Comparison of ENCODE assay signal across 18 mouse cellular contexts in the genomic region with DNA sequence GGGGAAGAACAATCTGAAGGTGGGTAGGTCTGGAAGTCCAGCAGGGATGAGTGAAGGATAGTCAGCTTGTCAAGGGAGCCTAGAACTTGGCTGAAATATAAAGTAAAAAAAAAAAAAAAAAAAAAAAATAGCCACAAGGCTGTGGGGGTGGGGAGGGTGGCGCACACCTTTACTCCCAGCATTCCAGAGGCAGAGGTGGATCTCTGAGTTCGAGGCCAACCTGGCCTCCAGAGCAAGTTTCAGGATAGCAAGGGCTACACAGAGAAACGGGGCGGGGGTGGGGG. TPM values are rescaled to one million over a fixed set of nuclear protein-coding genes. Genes with fewer than 3 reads are reported as not detected.
DNase-seq lines count a peak whose midpoint lies in the region; ATAC-seq and TF ChIP-seq lines count a peak whose summit lies in the region.
"Had no signal": no experiment of that assay in that cellular context is flagged by ENCODE, and none has a peak within 500 bp of the region (broad histone marks: within the 10 kb centered on the region; RNA-seq: fewer than 3 reads in every experiment).

No protein-coding gene starts in this region.

- 0 out of 2 replicates have a peak, but pooled peaks have one; percentile 6 for TF ChIP-seq EP300 in ES-Bruce4 (IDR thresholded peaks at IDR 0.05; ENCODE audit: insufficient read depth, low read depth, low read length)

- H3K4me2 ChIP-seq in forebrain, embryonic 13.5 days = peak overlapping the region; percentile 34; the same call in 1 of the 2 replicates
- H3K4me2 ChIP-seq in forebrain, embryonic 16.5 days (ENCODE audit: low read length) = no peak overlapping the region
- H3K4me2 ChIP-seq in kidney, embryonic 15.5 days = peak overlapping the region; percentile 33
- peak overlapping the region; percentile 73 for H3K4me2 ChIP-seq in liver, embryonic 15.5 days

- no peak for TF ChIP-seq POLR2A in ES-Bruce4 (IDR thresholded peaks at IDR 0.05; ENCODE audit: insufficient read depth, low read length)

- no peaks in the 10 kb centered on the region; the same call in 1 of the 2 replicates for H3K27me3 ChIP-seq in forebrain, embryonic 13.5 days
- no peaks in the 10 kb centered on the region for H3K27me3 ChIP-seq in forebrain, embryonic 16.5 days (replicated peaks; ENCODE audit: control insufficient read depth, insufficient read depth, low read length)
- no peaks in the 10 kb centered on the region for H3K27me3 ChIP-seq in kidney, embryonic 15.5 days
- H3K27me3 ChIP-seq in ES-Bruce4 (ENCODE audit: control insufficient read depth, insufficient read depth, low read length, poor library complexity, severe bottlenecking) = no peaks in the 10 kb centered on the region
- H3K27me3 ChIP-seq in liver, embryonic 15.5 days = no peaks in the 10 kb centered on the region
- H3K27me3 ChIP-seq: Patski had no signal

- DNase-seq in kidney, adult 8-10 months = no peak
- DNase-seq in cerebellum, adult 9-10 months = no peak
- no peak for DNase-seq in adrenal gland, adult 8-10 months
- DNase-seq: B cell, adult 2 months; kidney, adult 9 months; lung, postnatal 36 days had no signal

- 100% methylated on average over 2 of the region's 4 CpGs for WGBS in forebrain, embryonic 13.5 days
- 77% methylated on average over 2 of the region's 4 CpGs for WGBS in forebrain, embryonic 16.5 days
- 67% methylated on average over 1 of the region's 4 CpGs for WGBS in kidney, embryonic 15.5 days
- 16% methylated on average over 4 of the region's 4 CpGs for WGBS in liver, embryonic 15.5 days (ENCODE audit: insufficient replicate concordance)

- no peak for ATAC-seq in forebrain, embryonic 13.5 days
- no peak for ATAC-seq in forebrain, embryonic 16.5 days
- ATAC-seq in kidney, embryonic 15.5 days (replicated peaks; ENCODE audit: low FRiP score) = no peak
- ATAC-seq in liver, embryonic 15.5 days (ENCODE audit: insufficient read depth) = no peak
- ATAC-seq: Patski had no signal

- no peaks in the 10 kb centered on the region for H3K36me3 ChIP-seq in forebrain, embryonic 13.5 days (ENCODE audit: poor library complexity, severe bottlenecking)
- no peaks in the 10 kb centered on the region for H3K36me3 ChIP-seq in forebrain, embryonic 16.5 days (ENCODE audit: control insufficient read depth, insufficient read depth)
- H3K36me3 ChIP-seq in kidney, embryonic 15.5 days = no peaks in the 10 kb centered on the region
- H3K36me3 ChIP-seq in ES-Bruce4 (ENCODE audit: control insufficient read depth, insufficient read depth, low read length, poor library complexity, severe bottlenecking) = no peaks in the 10 kb centered on the region
- H3K36me3 ChIP-seq in liver, embryonic 15.5 days (replicated peaks) = no peaks in the 10 kb centered on the region

- no peak overlapping the region for H3K9ac ChIP-seq in forebrain, embryonic 13.5 days
- H3K9ac ChIP-seq in forebrain, embryonic 16.5 days (replicated peaks; ENCODE audit: low read depth, low read length) = no peak overlapping the region
- H3K9ac ChIP-seq in kidney, embryonic 15.5 days = no peak overlapping the region
- peak overlapping the region; percentile 4 for H3K9ac ChIP-seq in ES-Bruce4 (ENCODE audit: low read depth, poor library complexity, severe bottlenecking)
- peak overlapping the region; percentile 46; the same call in 1 of the 2 replicates for H3K9ac ChIP-seq in liver, embryonic 15.5 days

- no peak overlapping the region for H3K4me3 ChIP-seq in forebrain, embryonic 13.5 days
- no peak overlapping the region for H3K4me3 ChIP-seq in forebrain, embryonic 16.5 days (replicated peaks; ENCODE audit: low read length)
- no peak overlapping the region for H3K4me3 ChIP-seq in kidney, embryonic 15.5 days (replicated peaks)
- H3K4me3 ChIP-seq in ES-Bruce4 (ENCODE audit: low read depth, low read length) = peak overlapping the region; percentile 21; the same call in 1 of the 2 replicates
- H3K4me3 ChIP-seq in liver, embryonic 15.5 days (replicated peaks) = no peak overlapping the region

- peaks cover 9% of the 10 kb centered on the region for H3K4me1 ChIP-seq in forebrain, embryonic 13.5 days
- 0 out of 2 replicates have a peak, but pooled peaks cover 3% of the 10 kb centered on the region for H3K4me1 ChIP-seq in forebrain, embryonic 16.5 days (replicated peaks; ENCODE audit: control insufficient read depth, insufficient read depth, low read length)
- H3K4me1 ChIP-seq in kidney, embryonic 15.5 days = peaks cover 26% of the 10 kb centered on the region
- H3K4me1 ChIP-seq in ES-Bruce4 (ENCODE audit: control insufficient read depth, insufficient read depth, low read length) = peaks cover 10% of the 10 kb centered on the region
- peaks cover 77% of the 10 kb centered on the region for H3K4me1 ChIP-seq in liver, embryonic 15.5 days (replicated peaks)

- no peaks in the 10 kb centered on the region for H3K9me3 ChIP-seq in forebrain, embryonic 13.5 days (replicated peaks)
- H3K9me3 ChIP-seq in forebrain, embryonic 16.5 days (ENCODE audit: control insufficient read depth, low read length) = no peaks in the 10 kb centered on the region
- H3K9me3 ChIP-seq in kidney, embryonic 15.5 days (replicated peaks) = no peaks in the 10 kb centered on the region
- no peaks in the 10 kb centered on the region for H3K9me3 ChIP-seq in ES-Bruce4 (replicated peaks; ENCODE audit: control insufficient read depth, insufficient read depth, low read length, poor library complexity, severe bottlenecking)
- H3K9me3 ChIP-seq in liver, embryonic 15.5 days (replicated peaks) = no peaks in the 10 kb centered on the region

- no peak for TF ChIP-seq CTCF in ES-Bruce4 (IDR thresholded peaks at IDR 0.05; ENCODE audit: low read depth, low read length)

- no peak overlapping the region for H3K27ac ChIP-seq in forebrain, embryonic 13.5 days
- H3K27ac ChIP-seq in forebrain, embryonic 16.5 days (ENCODE audit: low read length) = no peak overlapping the region
- H3K27ac ChIP-seq in kidney, embryonic 15.5 days = no peak overlapping the region
- H3K27ac ChIP-seq in ES-Bruce4 (ENCODE audit: insufficient read depth, low read length) = peak overlapping the region; percentile 51
- H3K27ac ChIP-seq in liver, embryonic 15.5 days (replicated peaks) = peak overlapping the region; percentile 92

RNA-seq across cellular contexts. Expression of gene Gm10842, which starts 5.3 kb away (rescaled TPM):
- polyA plus RNA-seq in forebrain, embryonic 13.5 days (2015; fragmentation: Nextera tagmentation; extraction: Ambion mirVana) = not detected in 2 replicates
- not detected in 2 replicates for polyA plus RNA-seq in forebrain, embryonic 16.5 days (2015; fragmentation: Nextera tagmentation; extraction: Ambion mirVana)
- polyA plus RNA-seq in kidney, embryonic 15.5 days (2015; fragmentation: Nextera tagmentation; extraction: Ambion mirVana) = not detected in 2 replicates
- not detected in 2 replicates for polyA plus RNA-seq in ES-Bruce4 (2011; ENCODE audit: insufficient read depth, insufficient read length, low read depth, missing spikeins)
- polyA plus RNA-seq in liver, embryonic 15.5 days (2015; fragmentation: Nextera tagmentation; extraction: Ambion mirVana) = not detected in 2 replicates
- not detected for total RNA-seq in adrenal gland, adult 8-10 months (2022)
- total RNA-seq: adrenal gland, adult 18-20 months; common myeloid progenitor, adult 5-6 weeks; gastrocnemius, adult 18-20 months; hematopoietic stem cell, adult 5-6 weeks; layer of hippocampus, postnatal 25 days had no signal
- polyA plus RNA-seq: limb, embryonic 11.5 days; Patski had no signal

RNA-seq across cellular contexts. Expression of gene Mettl2, which starts 25.7 kb away (rescaled TPM):
- 31.9 and 32.7 TPM in 2 replicates for polyA plus RNA-seq in forebrain, embryonic 13.5 days (2015; fragmentation: Nextera tagmentation; extraction: Ambion mirVana)
- 30.0 and 30.7 TPM in 2 replicates for polyA plus RNA-seq in forebrain, embryonic 16.5 days (2015; fragmentation: Nextera tagmentation; extraction: Ambion mirVana)
- polyA plus RNA-seq in kidney, embryonic 15.5 days (2015; fragmentation: Nextera tagmentation; extraction: Ambion mirVana) = 45.6 TPM in 2 replicates
- 43.1 and 49.3 TPM in 2 replicates for polyA plus RNA-seq in ES-Bruce4 (2011; ENCODE audit: insufficient read depth, insufficient read length, low read depth, missing spikeins)
- 15.1 and 15.6 TPM in 2 replicates for polyA plus RNA-seq in liver, embryonic 15.5 days (2015; fragmentation: Nextera tagmentation; extraction: Ambion mirVana)
- 10 to 100 TPM; 21.6 to 28.6 (median 24.8) TPM for total RNA-seq in adrenal gland, adult 8-10 months (2022)

RNA-seq across cellular contexts. Expression of gene Tlk2, which starts 26.6 kb away (rescaled TPM):
- polyA plus RNA-seq in forebrain, embryonic 13.5 days (2015; fragmentation: Nextera tagmentation; extraction: Ambion mirVana) = 19.3 and 21.0 TPM in 2 replicates
- polyA plus RNA-seq in forebrain, embryonic 16.5 days (2015; fragmentation: Nextera tagmentation; extraction: Ambion mirVana) = 17.7 and 20.9 TPM in 2 replicates
- 18.1 and 21.1 TPM in 2 replicates for polyA plus RNA-seq in kidney, embryonic 15.5 days (2015; fragmentation: Nextera tagmentation; extraction: Ambion mirVana)
- 130 and 140 TPM in 2 replicates for polyA plus RNA-seq in ES-Bruce4 (2011; ENCODE audit: insufficient read depth, insufficient read length, low read depth, missing spikeins)
- polyA plus RNA-seq in liver, embryonic 15.5 days (2015; fragmentation: Nextera tagmentation; extraction: Ambion mirVana) = 7.0 and 7.3 TPM in 2 replicates
- total RNA-seq in adrenal gland, adult 8-10 months (2022) = 10 to 100 TPM; 44.2 to 59.4 (median 50.1) TPM

Comparison
In these comparisons a context has a peak if more than half of its experiments do, and no peak if none do; other contexts are left out.
1. H3K27ac ChIP-seq: peak in ES-Bruce4 (single experiment) and liver, embryonic 15.5 days (single experiment); none in forebrain, embryonic 13.5 days (single experiment), forebrain, embryonic 16.5 days (single experiment) and kidney, embryonic 15.5 days (single experiment).
2. H3K9ac ChIP-seq: peak in ES-Bruce4 (single experiment) and liver, embryonic 15.5 days (single experiment); none in forebrain, embryonic 13.5 days (single experiment), forebrain, embryonic 16.5 days (single experiment) and kidney, embryonic 15.5 days (single experiment).